8 mouse cellular contexts compared by ENCODE assay signal in genomic region chr13:47666956-47667701, GRCm38 (mm10).
DNase-seq lines count a peak whose midpoint lies in the region; ATAC-seq and TF ChIP-seq lines count a peak whose summit lies in the region.

No protein-coding gene starts in this region.

- no peaks in the 10 kb centered on the region for H3K9me3 ChIP-seq in hindbrain, postnatal 0 days (ENCODE audit: low read length)

- ATAC-seq in hindbrain, postnatal 0 days: peak; percentile 85
- ATAC-seq in megakaryocyte-erythroid progenitor cell, adult 5-6 weeks (replicated peaks; ENCODE audit: low FRiP score, low TSS enrichment, poor library complexity, severe bottlenecking): peak; percentile 74
- ATAC-seq in erythroid progenitor cell, adult 5-6 weeks (replicated peaks; ENCODE audit: low FRiP score, poor library complexity, severe bottlenecking): no peak

- DNase-seq in adrenal gland, postnatal 10 days: peak; percentile 96
- peak; percentile 94 for DNase-seq in embryo, embryonic 10.5 days (ENCODE audit: low spot score)
- peak; percentile 89 for DNase-seq in gastrocnemius, postnatal 14 days
- DNase-seq in hindbrain, postnatal 0 days (ENCODE audit: low spot score): peak; percentile 96
- peak; percentile 87 to 92 for DNase-seq in left cerebral cortex, adult 18-20 months (ENCODE audit: low spot score in 2 of 2)
- peak; percentile 74 for DNase-seq in skeletal muscle tissue, adult 2 months (ENCODE audit: low read depth, low spot score)

- peak overlapping the region; percentile 27 for H3K4me2 ChIP-seq in hindbrain, postnatal 0 days (ENCODE audit: low read depth, low read length)

- H3K4me1 ChIP-seq in hindbrain, postnatal 0 days (ENCODE audit: insufficient read depth, low read length): no peaks in the 10 kb centered on the region

- H3K36me3 ChIP-seq in hindbrain, postnatal 0 days (ENCODE audit: insufficient read depth, low read length): no peaks in the 10 kb centered on the region

- 17% methylated on average over 13 of the region's 13 CpGs for WGBS in hindbrain, postnatal 0 days

- no peak overlapping the region for H3K4me3 ChIP-seq in hindbrain, postnatal 0 days (ENCODE audit: low read length)

- peak; percentile 92 for TF ChIP-seq CTCF in hindbrain, postnatal 0 days (IDR thresholded peaks at IDR 0.05; ENCODE audit: low read depth)

- H3K27ac ChIP-seq in hindbrain, postnatal 0 days: no peak overlapping the region

- intact Hi-C loops in gastrocnemius, postnatal 14 days (cut with DNase I; ENCODE audit: low total_unique reads): loop anchor here (10.0 kb wide), 1 partner anchor 798 kb away; no protein-coding TSS in a partner anchor

- no peak overlapping the region for H3K9ac ChIP-seq in hindbrain, postnatal 0 days (replicated peaks; ENCODE audit: low read length)

- no peaks in the 10 kb centered on the region for H3K27me3 ChIP-seq in hindbrain, postnatal 0 days (ENCODE audit: insufficient read depth, low read length)
